Mouse (Mus musculus): ENCODE results near the gene Adap2.

- TF ChIP-seq EP300 (IDR thresholded peaks at IDR 0.05; ENCODE audit: low read depth) (no peak), CTCF (IDR thresholded peaks at IDR 0.05; ENCODE audit: low read depth) (no peak)
Observed at GRCm38 (mm10) chr11:80199316-80199715, 45.4 kb downstream of the Adap2 start.

Measured in liver, postnatal 0 days (tissue).